Mouse (Mus musculus): ENCODE data around the gene Cerk. TPM values are rescaled to one million over a fixed set of nuclear protein-coding genes. Genes with fewer than 3 reads are reported as not detected.
"Not testable (repeated sequence)": the region's sequence is repeated elsewhere in the genome, so short reads cannot be mapped to it uniquely, and the experiment has no call there.

Gene Cerk
- polyA plus RNA-seq, 1 experiment from 2014 or later, result 4.1 TPM

DNA sequence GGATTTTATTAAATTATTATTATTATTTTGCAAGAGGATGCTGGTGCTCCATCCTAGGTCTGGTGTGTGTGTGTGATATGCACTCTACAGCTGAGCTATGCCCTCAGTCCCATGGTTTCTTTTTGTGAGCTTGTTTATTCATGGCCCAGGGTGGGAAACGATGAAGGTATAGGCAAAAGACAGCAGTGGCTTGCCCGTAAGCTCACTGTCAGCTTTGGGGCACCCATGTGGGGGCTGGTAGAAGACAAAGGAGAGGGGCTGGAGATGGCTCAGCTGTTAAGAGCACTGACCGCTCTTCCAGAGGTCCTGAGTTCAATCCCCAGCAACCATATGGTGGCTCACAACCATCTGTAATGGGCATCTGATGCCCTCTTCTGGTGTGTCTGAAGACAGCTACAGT, 4.6 kb downstream of the Cerk start:
- not testable (repeated sequence) for H3K9me3 ChIP-seq (replicated peaks); H3K36me3 ChIP-seq (replicated peaks); H3K27ac ChIP-seq (replicated peaks); H3K9ac ChIP-seq; H3K4me3 ChIP-seq (replicated peaks); H3K4me2 ChIP-seq; ATAC-seq (ENCODE audit: insufficient read depth)
- Histone ChIP-seq H3K4me1 (replicated peaks) (peaks cover 23% of the 10 kb centered on the region), H3K27me3 (peaks cover 29% of the 10 kb centered on the region)
- 84% methylated on average over 3 of the region's 3 CpGs for WGBS (ENCODE audit: insufficient replicate concordance)

DNA sequence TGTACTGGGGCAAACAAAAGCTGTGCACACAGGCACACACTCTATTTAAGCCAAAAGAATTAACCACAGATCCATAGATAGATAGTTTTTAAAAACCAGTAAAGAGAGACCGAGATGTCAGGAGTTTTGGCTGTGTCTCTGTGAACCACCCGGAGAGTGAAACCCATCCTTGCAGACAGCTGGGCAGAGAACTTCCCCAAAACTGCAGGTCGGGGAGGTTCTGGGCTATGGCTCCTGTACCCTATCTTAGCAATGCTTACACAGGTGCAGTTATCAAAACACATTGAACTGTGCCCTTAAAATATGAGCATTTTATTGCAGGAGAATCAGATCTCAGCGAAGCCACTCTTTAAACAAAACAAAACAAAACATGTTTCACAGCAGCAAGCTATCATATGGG, 5.5 kb downstream of the Cerk start:
- H3K9ac ChIP-seq, result no peak overlapping the region
- no peaks in the 10 kb centered on the region for H3K36me3 ChIP-seq (replicated peaks)
- H3K27ac ChIP-seq (replicated peaks), result no peak overlapping the region
- 27% methylated on average over 4 of the region's 4 CpGs for WGBS (ENCODE audit: insufficient replicate concordance)
- peaks cover 20% of the 10 kb centered on the region for H3K27me3 ChIP-seq
- H3K4me2 ChIP-seq, result no peak overlapping the region
- H3K4me1 ChIP-seq (replicated peaks), result peaks cover 28% of the 10 kb centered on the region
- H3K9me3 ChIP-seq (replicated peaks), result no peaks in the 10 kb centered on the region
- no peak overlapping the region for H3K4me3 ChIP-seq (replicated peaks)
- ATAC-seq (ENCODE audit: insufficient read depth), result no peak

DNA sequence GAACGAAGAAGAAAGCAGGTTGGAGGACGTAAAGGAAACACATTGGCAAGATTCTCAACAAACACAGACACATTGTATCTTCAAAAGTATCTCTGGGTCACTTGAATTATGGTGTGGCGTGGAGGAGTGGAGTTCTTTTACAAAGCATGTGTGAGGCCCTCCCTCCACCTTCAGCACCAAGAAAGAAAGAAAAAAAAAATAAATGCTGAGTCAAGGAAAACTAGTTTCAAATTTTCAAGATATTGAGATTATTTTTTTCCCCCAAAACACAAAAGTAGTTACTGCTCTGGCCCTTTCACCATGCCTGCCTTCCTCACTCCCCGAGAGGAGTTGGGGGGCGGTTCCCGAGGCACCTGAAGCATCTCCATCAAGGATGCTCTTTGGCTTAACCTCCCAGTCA, 7.3 kb downstream of the Cerk start:
- H3K27me3 ChIP-seq, result peaks cover 3% of the 10 kb centered on the region; the same call in 1 of the 2 replicates
- ATAC-seq (ENCODE audit: insufficient read depth), result no peak
- H3K9ac ChIP-seq, result no peak overlapping the region
- H3K4me2 ChIP-seq, result no peak overlapping the region
- peaks cover 33% of the 10 kb centered on the region for H3K4me1 ChIP-seq (replicated peaks)
- 70% methylated on average over 6 of the region's 6 CpGs for WGBS (ENCODE audit: insufficient replicate concordance)
- H3K4me3 ChIP-seq (replicated peaks), result no peak overlapping the region
- H3K9me3 ChIP-seq (replicated peaks), result no peaks in the 10 kb centered on the region
- H3K36me3 ChIP-seq (replicated peaks), result no peaks in the 10 kb centered on the region
- H3K27ac ChIP-seq (replicated peaks), result no peak overlapping the region

DNA sequence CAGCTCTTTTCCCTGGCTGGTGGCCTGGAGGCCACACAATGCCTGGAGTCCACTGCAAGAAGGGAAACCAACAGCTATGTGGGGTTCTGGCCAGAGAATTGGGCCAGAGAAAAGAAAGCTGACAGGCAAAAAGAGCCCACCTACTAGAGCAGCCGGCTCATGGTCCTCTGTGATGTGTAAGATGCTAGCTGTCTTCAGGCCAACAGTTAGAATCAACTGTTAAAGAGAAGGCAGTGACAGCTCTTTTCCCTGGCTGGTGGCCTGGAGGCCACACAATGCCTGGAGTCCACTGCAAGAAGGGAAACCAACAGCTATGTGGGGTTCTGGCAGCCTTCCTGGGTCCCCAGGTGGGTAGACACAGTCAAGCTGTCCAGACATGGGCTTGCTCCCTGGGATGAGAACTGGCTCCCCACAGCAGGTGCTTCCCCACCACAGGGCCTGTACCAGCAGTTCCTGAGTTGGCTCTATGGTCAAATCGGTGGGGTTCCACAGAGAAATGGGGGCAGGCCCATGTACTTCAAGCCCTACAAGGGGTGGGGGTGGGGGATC, 8.2 kb downstream of the Cerk start:
- not testable (repeated sequence) for H3K9ac ChIP-seq; H3K4me3 ChIP-seq (replicated peaks); H3K27me3 ChIP-seq; H3K4me2 ChIP-seq; ATAC-seq (ENCODE audit: insufficient read depth); H3K36me3 ChIP-seq (replicated peaks); H3K9me3 ChIP-seq (replicated peaks); H3K27ac ChIP-seq (replicated peaks)
- H3K4me1 ChIP-seq (replicated peaks), result peaks cover 34% of the 10 kb centered on the region
- 54% methylated on average over 2 of the region's 2 CpGs for WGBS (ENCODE audit: insufficient replicate concordance)

- WGBS (ENCODE audit: insufficient replicate concordance), result 66% methylated on average over 22 of the region's 22 CpGs
- H3K27ac ChIP-seq (replicated peaks), result no peak overlapping the region
- H3K9ac ChIP-seq, result no peak overlapping the region
Observed at GRCm38 (mm10) chr15:86176771-86177702, 8.9 kb downstream of the Cerk start.

DNA sequence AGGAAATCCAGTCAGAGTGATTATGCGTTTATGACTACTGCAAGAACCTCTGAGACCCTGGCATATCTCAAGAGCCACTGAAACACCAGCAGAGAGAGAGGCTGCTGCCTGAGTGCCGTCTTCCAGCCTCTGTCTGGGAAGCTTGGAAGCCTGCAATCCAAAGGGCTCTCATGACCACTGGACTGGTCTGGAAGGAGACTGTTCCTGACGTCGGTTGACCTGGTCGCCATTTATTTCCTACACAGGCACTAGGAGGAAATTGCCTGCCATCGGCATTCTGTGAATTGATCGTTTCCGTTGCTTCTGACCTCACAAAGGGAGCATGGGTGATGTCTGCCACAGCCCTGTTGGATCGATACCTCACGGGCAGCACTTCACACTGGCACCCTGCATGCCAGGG, 9.8 kb downstream of the Cerk start:
- Histone ChIP-seq H3K27ac (replicated peaks) (no peak overlapping the region), H3K27me3 (no peaks in the 10 kb centered on the region), H3K4me2 (no peak overlapping the region), H3K9ac (no peak overlapping the region), H3K4me3 (replicated peaks) (no peak overlapping the region), H3K4me1 (replicated peaks) (peaks cover 26% of the 10 kb centered on the region), H3K36me3 (replicated peaks) (no peaks in the 10 kb centered on the region), H3K9me3 (replicated peaks) (no peaks in the 10 kb centered on the region)
- WGBS (ENCODE audit: insufficient replicate concordance), result 69% methylated on average over 10 of the region's 10 CpGs
- ATAC-seq (ENCODE audit: insufficient read depth), result no peak

More at GRCm38 (mm10) chr15:86176771-86177702, 8.9 kb downstream of the Cerk start:
- H3K4me1 ChIP-seq (replicated peaks), result peaks cover 29% of the 10 kb centered on the region
- no peaks in the 10 kb centered on the region for H3K27me3 ChIP-seq
- no peak overlapping the region for H3K4me3 ChIP-seq (replicated peaks)
- H3K4me2 ChIP-seq, result no peak overlapping the region
- H3K9me3 ChIP-seq (replicated peaks), result no peaks in the 10 kb centered on the region
- no peaks in the 10 kb centered on the region for H3K36me3 ChIP-seq (replicated peaks)
- ATAC-seq (ENCODE audit: insufficient read depth), result no peak

DNA sequence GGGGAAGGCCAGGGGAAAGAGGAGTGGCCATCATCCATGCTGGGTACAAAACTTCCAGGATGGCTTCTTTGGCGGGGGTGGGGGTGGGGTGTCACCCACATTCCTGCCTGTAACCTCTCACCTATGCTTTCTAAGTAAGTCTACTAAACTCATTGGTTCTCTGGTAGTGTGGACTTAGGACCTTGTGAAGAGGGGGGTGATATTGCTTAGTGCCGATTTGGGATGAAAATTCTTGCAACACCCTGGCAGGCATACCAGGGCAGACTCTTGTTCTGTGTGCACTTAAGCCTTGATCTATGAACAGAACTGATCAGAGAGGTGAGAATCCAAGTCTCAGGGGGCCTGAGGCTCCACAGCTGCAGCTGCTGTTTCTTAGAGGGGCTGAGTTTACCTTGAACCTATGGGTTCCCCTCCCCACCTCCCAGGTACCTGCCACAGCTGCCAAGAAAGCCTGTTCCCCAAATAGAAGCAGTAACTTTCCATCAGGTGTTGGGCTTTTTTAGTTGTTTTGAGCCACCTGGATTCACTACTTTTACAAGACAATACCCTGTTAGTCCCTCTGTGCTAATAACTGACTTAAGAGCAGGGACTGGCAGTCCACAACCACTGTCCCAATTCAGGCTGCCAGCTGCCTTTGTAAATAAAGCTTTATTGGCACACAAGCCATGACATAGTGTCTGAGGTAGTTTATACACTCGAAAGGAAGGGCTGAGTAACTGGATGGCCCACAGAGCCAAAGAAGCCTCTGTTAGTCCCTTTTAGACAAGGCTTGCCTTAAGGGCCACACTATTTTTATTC, 10.5 kb downstream of the Cerk start:
- peaks cover 26% of the 10 kb centered on the region for H3K4me1 ChIP-seq (replicated peaks)
- no peak overlapping the region for H3K27ac ChIP-seq (replicated peaks)
- H3K9me3 ChIP-seq (replicated peaks), result no peaks in the 10 kb centered on the region
- H3K36me3 ChIP-seq (replicated peaks), result no peaks in the 10 kb centered on the region
- H3K9ac ChIP-seq, result no peak overlapping the region
- 0 out of 2 replicates have a peak, but pooled peaks have one; percentile 28 for ATAC-seq (ENCODE audit: insufficient read depth)
- H3K27me3 ChIP-seq, result no peaks in the 10 kb centered on the region
- H3K4me2 ChIP-seq, result no peak overlapping the region
- no peak overlapping the region for H3K4me3 ChIP-seq (replicated peaks)
- WGBS (ENCODE audit: insufficient replicate concordance), result 57% methylated on average over 3 of the region's 3 CpGs

DNA sequence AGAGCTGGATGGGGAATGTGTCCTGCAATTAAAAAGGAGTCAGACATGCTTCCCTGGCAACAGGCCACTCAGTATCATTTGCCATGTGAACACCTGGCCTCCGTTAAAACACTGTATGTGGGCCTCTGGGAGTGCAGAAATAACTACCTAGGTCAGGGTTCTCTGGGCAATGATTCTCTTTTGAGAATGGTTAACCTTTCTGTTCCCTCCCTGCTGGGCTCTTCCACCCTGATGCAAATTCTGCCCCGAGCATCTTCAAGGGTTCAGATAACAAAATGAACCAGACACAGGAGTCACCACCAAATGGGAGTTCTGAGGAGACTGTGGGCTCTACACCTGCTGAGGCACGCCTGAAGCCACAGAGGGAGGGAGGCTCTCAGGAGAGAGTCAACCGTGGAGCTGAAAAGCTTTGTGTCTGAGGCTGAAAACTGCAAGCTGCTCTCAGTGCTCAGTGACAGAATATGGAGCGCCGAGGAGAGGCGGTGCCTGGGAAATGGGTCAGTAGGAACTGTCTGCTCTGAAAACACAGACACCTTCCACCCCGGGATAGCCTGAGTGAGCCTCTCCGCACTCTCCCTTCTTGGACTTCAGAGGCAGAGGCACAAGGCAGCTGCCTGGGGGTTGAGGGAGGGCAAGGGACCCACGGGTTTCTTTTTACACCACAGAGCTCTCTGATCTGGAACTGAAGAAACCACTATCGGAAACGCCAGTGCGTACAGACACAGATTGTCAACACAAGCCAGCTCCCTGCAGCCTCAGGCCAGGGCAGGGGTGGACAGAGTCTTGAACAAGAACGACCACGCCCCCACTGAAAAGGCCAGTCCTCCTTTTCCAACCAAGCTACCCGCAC, 12.6 kb downstream of the Cerk start:
- H3K27ac ChIP-seq (replicated peaks), result no peak overlapping the region
- no peak overlapping the region for H3K4me3 ChIP-seq (replicated peaks)
- no peak overlapping the region for H3K9ac ChIP-seq
- H3K36me3 ChIP-seq (replicated peaks), result no peaks in the 10 kb centered on the region
- no peak overlapping the region for H3K4me2 ChIP-seq
- no peak for ATAC-seq (ENCODE audit: insufficient read depth)
- peaks cover 22% of the 10 kb centered on the region for H3K4me1 ChIP-seq (replicated peaks)
- H3K27me3 ChIP-seq, result no peaks in the 10 kb centered on the region
- no peaks in the 10 kb centered on the region for H3K9me3 ChIP-seq (replicated peaks)
- 31% methylated on average over 16 of the region's 16 CpGs for WGBS (ENCODE audit: insufficient replicate concordance)

- H3K4me1 ChIP-seq (replicated peaks), result peaks cover 22% of the 10 kb centered on the region
- no peaks in the 10 kb centered on the region for H3K36me3 ChIP-seq (replicated peaks)
- no peak overlapping the region for H3K27ac ChIP-seq (replicated peaks)
- no peak overlapping the region for H3K4me2 ChIP-seq
- no peak for ATAC-seq (ENCODE audit: insufficient read depth)
- no peaks in the 10 kb centered on the region for H3K27me3 ChIP-seq
- no peaks in the 10 kb centered on the region for H3K9me3 ChIP-seq (replicated peaks)
- no peak overlapping the region for H3K4me3 ChIP-seq (replicated peaks)
- no peak overlapping the region for H3K9ac ChIP-seq
- 51% methylated on average over 6 of the region's 6 CpGs for WGBS (ENCODE audit: insufficient replicate concordance)
Observed at GRCm38 (mm10) chr15:86172526-86172925, 13.4 kb downstream of the Cerk start.

DNA sequence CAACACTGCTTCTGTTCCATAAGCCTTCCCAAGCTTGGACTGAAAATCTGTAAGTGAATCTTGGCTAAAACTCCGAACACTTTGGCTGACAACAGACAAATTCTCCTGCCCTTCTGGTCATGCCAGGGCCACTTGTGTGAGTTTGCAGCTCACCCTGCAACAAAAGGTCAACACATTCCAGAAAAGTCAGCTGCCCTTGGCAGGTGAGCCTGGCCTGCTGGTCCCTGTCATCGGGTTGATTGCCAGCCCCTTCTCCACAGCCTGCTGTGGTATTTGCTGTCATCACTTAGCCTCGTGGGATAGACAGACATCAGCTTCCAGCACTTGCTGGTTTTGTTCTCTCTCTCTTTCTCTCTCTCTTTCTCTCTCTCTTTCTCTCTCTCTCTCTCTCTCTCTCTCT, 13.8 kb downstream of the Cerk start:
- Histone ChIP-seq H3K9ac (no peak overlapping the region), H3K36me3 (replicated peaks) (no peaks in the 10 kb centered on the region), H3K27me3 (no peaks in the 10 kb centered on the region), H3K27ac (replicated peaks) (no peak overlapping the region), H3K9me3 (replicated peaks) (no peaks in the 10 kb centered on the region), H3K4me3 (replicated peaks) (no peak overlapping the region), H3K4me2 (no peak overlapping the region), H3K4me1 (replicated peaks) (peaks cover 22% of the 10 kb centered on the region)
- 50% methylated on average over 3 of the region's 3 CpGs for WGBS (ENCODE audit: insufficient replicate concordance)
- no peak for ATAC-seq (ENCODE audit: insufficient read depth)
